Mouse (Mus musculus): ENCODE measurements at regions not wholly inside any gene's neighbourhood (a gene's known extent, or its start where the extent isn't known, plus 50 kb on each side); places are given as distances from the start of the nearest gene placed in this dataset.
"Not testable (repeated sequence)": the region's sequence is repeated elsewhere in the genome, so short reads cannot be mapped to it uniquely, and the experiment has no call there.

DNA sequence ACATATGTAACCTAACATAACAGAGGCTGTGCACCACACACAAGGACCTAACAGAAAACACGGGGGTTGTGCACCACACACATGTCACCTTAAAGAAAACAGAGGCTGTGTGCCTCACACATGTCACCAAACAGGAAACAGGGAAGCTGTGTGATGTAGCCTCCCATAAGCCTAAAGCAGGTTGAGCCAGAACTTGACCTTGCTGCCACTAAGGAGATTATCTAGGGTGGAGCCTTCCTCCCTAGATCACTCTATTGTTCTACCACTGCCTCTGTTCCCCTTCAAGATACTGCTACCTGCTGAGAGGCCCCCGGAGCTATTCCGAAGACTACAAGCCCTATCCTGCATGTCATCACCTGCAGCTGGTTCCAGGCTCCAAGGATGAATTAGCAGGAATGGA lies 100.1 kb upstream of the Thrb start:
- DNase-seq (ENCODE audit: low spot score): not testable (repeated sequence)

DNA sequence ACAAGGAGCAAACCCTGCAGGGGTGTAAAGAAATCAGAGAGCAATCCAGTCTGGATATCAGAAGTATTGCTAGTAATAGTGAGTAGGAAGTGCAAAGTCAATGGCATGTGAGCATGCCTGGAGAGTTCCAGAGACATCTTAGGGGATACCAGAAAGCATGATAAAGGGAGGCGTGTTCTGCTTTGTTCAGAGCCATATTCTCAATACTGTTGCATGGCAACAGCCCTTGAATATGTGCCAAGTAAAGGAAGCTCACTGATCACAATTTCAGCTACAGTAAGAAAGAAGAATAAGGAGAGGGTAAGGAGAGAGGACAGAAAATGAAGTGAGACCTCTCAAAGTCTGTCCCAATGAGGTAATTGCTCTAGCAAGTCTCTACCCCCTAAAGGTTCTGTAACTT lies 92.1 kb upstream of the Thrb start:
- DNase-seq (ENCODE audit: low spot score): no peak

DNA sequence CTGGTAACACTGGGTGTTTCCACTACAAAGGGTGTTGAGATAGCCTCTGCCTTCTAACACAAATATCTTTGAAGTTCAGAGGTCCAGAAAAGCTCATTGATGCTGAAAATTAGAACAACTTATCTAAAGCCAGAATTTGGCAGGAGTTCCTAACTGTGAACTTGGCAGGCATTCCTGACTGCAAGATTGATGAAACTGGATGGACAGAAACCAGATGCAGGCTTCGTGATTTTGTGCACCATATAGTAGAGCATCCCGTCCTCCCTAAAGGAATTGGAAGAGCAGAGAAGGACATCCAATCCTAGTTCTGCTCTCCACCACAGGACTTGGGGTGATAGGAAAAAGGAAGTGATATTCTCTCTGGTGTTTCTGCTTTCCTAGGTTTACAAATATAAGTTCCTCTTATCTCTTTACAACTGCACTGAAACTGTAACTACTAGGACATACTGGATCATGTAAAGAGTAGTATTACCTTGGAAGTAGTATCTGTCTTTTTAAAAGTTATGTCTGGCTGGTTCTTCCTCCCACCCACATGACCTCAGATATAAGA lies 90.9 kb upstream of the Thrb start:
- no peak for DNase-seq (ENCODE audit: low spot score)

DNA sequence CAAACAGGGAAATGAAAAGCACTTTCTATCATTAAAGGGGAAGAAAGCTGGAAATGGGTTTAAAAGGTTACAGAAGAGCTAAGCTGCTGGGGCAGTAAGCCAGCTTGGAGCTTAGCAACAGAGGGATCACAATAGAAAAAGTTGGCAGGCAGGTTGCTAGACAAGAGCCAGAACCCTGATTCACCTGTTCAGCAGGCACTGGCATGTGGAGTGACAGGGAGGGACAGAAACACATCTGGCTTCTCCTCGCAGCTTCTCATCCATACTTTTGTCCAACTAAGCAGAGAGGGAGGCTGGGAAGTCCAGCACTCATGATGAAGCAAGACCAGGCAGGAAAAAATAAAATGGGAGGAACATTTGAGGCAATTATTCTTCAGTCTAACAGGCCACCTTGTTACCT lies 81.3 kb upstream of the Thrb start:
- no peak for DNase-seq (ENCODE audit: low spot score)

DNA sequence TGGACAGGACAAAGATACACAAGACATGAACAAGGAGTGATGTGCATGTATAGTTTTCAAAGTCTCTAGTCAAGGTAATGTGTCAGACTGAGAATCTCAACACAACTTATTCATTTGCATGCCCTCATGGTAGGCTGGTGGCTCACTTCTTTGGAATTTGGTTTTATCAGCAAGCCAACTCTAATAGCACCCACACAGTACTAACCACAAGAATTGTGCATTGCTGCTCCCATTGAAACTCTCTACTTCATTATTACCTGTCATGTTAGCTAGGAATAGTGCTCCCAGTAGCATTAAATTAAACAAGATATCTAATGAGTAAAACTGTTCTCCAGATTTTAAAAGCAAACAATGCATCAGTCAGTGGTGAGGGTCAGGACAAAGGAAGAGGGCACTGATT lies 70.5 kb upstream of the Thrb start:
- DNase-seq (ENCODE audit: low spot score): no peak

DNA sequence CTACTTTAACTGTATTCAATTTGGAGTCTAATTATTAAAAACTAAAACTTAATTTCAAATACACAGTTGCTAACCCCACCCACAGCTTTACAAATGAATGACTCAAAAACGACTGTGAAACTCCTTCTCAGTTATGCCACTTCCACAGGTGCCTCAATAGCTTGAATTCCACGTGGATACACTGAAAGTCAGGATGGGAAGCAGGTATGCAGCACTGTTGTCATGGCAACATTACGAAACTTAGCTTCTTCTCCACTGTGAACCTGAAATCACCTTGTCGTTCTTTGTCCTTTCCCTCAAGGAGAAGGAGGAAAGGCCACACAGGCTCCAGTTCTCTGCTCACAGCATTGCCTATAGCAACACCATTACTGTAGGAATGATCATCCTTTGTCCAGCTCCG lies 60.5 kb upstream of the Thrb start:
- no peak for DNase-seq (ENCODE audit: low spot score)

DNA sequence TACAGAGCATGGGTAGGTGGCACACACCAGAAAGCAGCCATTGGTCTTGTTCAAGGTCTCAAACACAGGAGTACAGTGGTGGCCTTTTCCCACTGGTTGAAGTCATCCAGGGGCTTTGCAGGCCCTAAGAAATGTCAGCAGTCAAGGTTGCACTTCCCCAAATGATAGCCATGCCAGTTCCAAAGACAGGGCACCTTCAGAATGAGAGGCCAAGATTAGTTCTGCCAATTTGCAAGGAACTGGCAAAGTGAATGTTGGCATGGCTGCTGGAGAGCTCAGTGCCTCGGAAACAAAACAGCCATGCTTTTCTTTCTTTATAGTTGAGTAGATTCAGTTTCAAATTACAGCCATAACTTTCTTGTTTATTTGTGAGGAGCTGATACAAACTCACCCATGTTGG lies 57.7 kb upstream of the Thrb start:
- DNase-seq (ENCODE audit: low spot score): no peak

DNA sequence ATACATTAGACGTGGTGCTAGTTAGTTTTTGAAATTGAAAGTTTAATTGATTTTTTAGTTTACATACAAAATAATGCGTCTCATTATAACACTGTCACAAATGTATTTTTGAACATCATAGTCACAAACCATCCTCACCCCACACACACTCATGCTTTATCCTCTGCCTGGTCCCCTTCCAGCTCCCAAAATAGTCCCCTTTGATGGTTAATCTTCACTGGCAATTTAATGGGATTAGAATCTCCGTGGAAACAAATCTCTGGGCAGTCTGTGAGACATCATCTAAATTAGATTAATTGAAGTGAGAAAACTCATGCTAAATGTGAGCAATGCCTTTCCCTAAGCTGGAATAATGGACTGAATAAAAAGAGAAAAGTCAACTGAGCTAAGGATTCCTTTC lies 54.0 kb upstream of the Thrb start:
- no peak for DNase-seq (ENCODE audit: low spot score)

DNA sequence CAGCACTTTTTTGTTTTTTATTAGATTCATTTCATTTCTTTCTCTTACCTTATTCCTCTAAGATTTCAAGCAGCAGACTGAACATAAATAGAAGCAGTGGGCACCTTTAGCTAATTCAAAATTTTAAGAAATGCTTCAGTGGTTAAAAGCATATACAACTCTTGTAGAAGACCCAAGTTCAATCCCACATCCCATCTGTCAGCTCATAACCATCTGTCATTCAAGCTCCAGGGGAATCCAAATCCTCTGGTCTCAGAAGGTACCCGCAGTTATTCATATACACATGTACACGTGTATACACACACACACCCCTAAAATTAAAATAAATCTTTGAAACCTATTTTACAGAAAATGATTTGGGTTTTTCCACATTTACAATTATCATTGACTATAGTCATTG lies 52.9 kb upstream of the Thrb start:
- DNase-seq (ENCODE audit: low spot score): no peak
